Comparison of ENCODE assay signal across 7 mouse cellular contexts in the genomic region with DNA sequence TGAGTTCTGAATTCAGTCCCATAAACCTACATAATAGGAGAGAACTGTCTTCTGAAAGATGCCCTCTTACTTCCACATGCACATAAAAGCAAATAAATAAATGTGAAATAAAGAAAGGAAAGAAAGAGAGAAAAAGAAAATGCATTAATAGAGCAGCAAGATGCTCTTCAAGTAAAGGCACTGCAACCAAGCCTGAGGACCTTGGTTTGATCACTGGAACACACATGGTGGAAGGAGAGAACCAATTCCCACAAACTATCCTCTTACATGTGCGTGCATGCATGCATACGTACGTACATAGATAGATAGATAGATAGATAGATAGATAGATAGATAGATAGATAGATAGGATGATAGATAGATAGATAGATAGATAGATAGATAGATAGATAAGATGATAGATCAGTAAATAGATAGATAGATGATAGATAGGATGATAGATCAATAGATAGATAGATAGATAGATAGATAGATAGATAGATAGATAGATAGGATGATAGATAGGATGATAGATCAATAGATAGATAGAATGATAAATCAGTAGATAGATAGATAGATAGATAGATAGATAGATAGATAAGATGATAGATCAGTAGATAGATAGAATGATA.
DNase-seq lines count a peak whose midpoint lies in the region; ATAC-seq and TF ChIP-seq lines count a peak whose summit lies in the region.
"Not testable (repeated sequence)": the region's sequence is repeated elsewhere in the genome, so short reads cannot be mapped to it uniquely, and the experiment has no call there.

No protein-coding gene starts in this region.

- DNase-seq in 416B (ENCODE audit: low read depth) (peak; percentile 38), MEL (ENCODE audit: low read depth, low spot score) (peak; percentile 62), MN1 (ENCODE audit: low spot score) (peak; percentile 19)
- peak; percentile 3 for DNase-seq in CD4-positive, CD25-positive, alpha-beta regulatory T cell, adult 2 months (ENCODE audit: low read depth, low spot score)
- peak; percentile 27 for DNase-seq in heart, embryonic 10.5 days (ENCODE audit: low spot score)

- not testable (repeated sequence) for H3K4me3 ChIP-seq in MEL (ENCODE audit: control insufficient read depth in 1 of 2, insufficient read depth in 1 of 2, low read depth in 2 of 2, low read length in 2 of 2); heart, embryonic 10.5 days

- TF ChIP-seq EP300 in MEL (IDR thresholded peaks at IDR 0.05; ENCODE audit: low read depth in 1 of 2, low read length in 2 of 2), result not testable (repeated sequence)

- peak; percentile 90 for ATAC-seq in common myeloid progenitor, adult 5-6 weeks (replicated peaks; ENCODE audit: low read depth, poor library complexity, severe bottlenecking)
- ATAC-seq in megakaryocyte progenitor cell, adult 5-6 weeks (replicated peaks; ENCODE audit: poor library complexity), result peak; percentile 83

- H3K9ac ChIP-seq in MEL (ENCODE audit: control insufficient read depth, low read depth, low read length, poor library complexity, severe bottlenecking), result not testable (repeated sequence)

- not testable (repeated sequence) for TF ChIP-seq CTCF in MEL (IDR thresholded peaks at IDR 0.05 in 2 of 3, conservative IDR thresholded peaks at IDR 0.05 in 1 of 3; ENCODE audit: control insufficient read depth in 1 of 3, insufficient read depth in 1 of 3, low read depth in 2 of 3, low read length in 3 of 3, poor library complexity in 1 of 3, severe bottlenecking in 1 of 3)

- not testable (repeated sequence) for H3K4me1 ChIP-seq in MEL (ENCODE audit: control insufficient read depth in 1 of 2, insufficient read depth in 2 of 2, low read length in 2 of 2); heart, embryonic 10.5 days

- H3K79me2 ChIP-seq in MEL (ENCODE audit: control insufficient read depth, insufficient read depth, low read length, poor library complexity), result not testable (repeated sequence)

- not testable (repeated sequence) for H3K27ac ChIP-seq in MEL (ENCODE audit: control insufficient read depth, low read depth, low read length); heart, embryonic 10.5 days

- H3K9me3 ChIP-seq in MEL (replicated peaks; ENCODE audit: insufficient read depth, low read length); heart, embryonic 10.5 days: not testable (repeated sequence)

- TF ChIP-seq POLR2A in MEL (IDR thresholded peaks at IDR 0.05; ENCODE audit: control insufficient read depth in 1 of 2, insufficient read depth in 1 of 2, low read depth in 1 of 2, low read length in 2 of 2, poor library complexity in 1 of 2), result not testable (repeated sequence)

- WGBS in heart, embryonic 10.5 days, result 85% methylated on average over 3 of the region's 3 CpGs

- H3K36me3 ChIP-seq in MEL (ENCODE audit: control insufficient read depth in 1 of 2, insufficient read depth in 2 of 2, low read length in 2 of 2); heart, embryonic 10.5 days: not testable (repeated sequence)

- H3K27me3 ChIP-seq in MEL (ENCODE audit: control insufficient read depth in 1 of 2, insufficient read depth in 2 of 2, low read length in 2 of 2); heart, embryonic 10.5 days (ENCODE audit: insufficient read depth, poor library complexity, severe bottlenecking): not testable (repeated sequence)

- TF ChIP-seq RAD21 in MEL (IDR thresholded peaks at IDR 0.05; ENCODE audit: low read depth, low read length), result not testable (repeated sequence)

TF ChIP-seq in MEL, 35 proteins besides CTCF, POLR2A, EP300 and RAD21:
- TF ChIP-seq GATA1 (IDR thresholded peaks at IDR 0.05; ENCODE audit: low read depth, low read length), result peak; percentile 68; the same call in 1 of the 2 replicates

Comparison
In these comparisons a context has a peak if more than half of its experiments do, and no peak if none do; other contexts are left out.
1. DNase-seq: peak in every context shown above with its lines; median percentile 62 in MEL; 38 in 416B; 27 in heart, embryonic 10.5 days; 19 in MN1; 3 in CD4-positive, CD25-positive, alpha-beta regulatory T cell, adult 2 months.